Mouse (Mus musculus) spleen, postnatal 4 days (tissue): Measurements from ENCODE around the gene Aff4.

Source experiments
- DNase-seq, 2 experiments: peaks; one replicate each; pipeline ENCODE4 v3.0.0; 2022; ENCODE audit warnings: low spot score in 2 of 2

Gene Aff4

GRCm38 (mm10) chr11:53458996-53459395, 108.4 kb downstream of the Aff4 start:
- no peak for DNase-seq

GRCm38 (mm10) chr11:53460192-53460591, 109.6 kb downstream of the Aff4 start:
- no peak for DNase-seq

GRCm38 (mm10) chr11:53461727-53462126, 111.1 kb downstream of the Aff4 start:
- DNase-seq, result no peak

- no peak for DNase-seq
These were observed 113.2 kb downstream of the Aff4 start for GRCm38 (mm10) chr11:53463551-53464424.

GRCm38 (mm10) chr11:53466231-53466971, 115.8 kb downstream of the Aff4 start:
- peak; percentile 53 to 84 for DNase-seq

- DNase-seq, result no peak
These were observed 118.8 kb downstream of the Aff4 start for GRCm38 (mm10) chr11:53469294-53469967.

- peak; percentile 87 to 96 for DNase-seq
These were observed 119.5 kb downstream of the Aff4 start, which contains the start of gene Gm9837 for GRCm38 (mm10) chr11:53469968-53470695. Gm9837 (minus strand) TSS chr11:53470479.
